Mouse (Mus musculus) thymus, adult 2 months (tissue): ENCODE results near the gene Txnl4b. TPM values are rescaled to one million over a fixed set of nuclear protein-coding genes. Genes with fewer than 3 reads are reported as not detected.

Source experiments
- DNase-seq: peaks from one replicate; pipeline ENCODE4 v3.0.0; 2021
- H3K27ac ChIP-seq: fragments of 200-500 bp; 2 replicates; pipeline ENCODE4 v1.5.1; 2012; ENCODE audit warnings: low read length, control low read depth; ENCODE audit not compliant: control insufficient read depth, insufficient read depth
- H3K27me3 ChIP-seq: fragments of 200-500 bp; 2 replicates; pipeline ENCODE4 v1.6.1; 2012; ENCODE audit warnings: mild to moderate bottlenecking, low read length, moderate library complexity, mixed read lengths; ENCODE audit not compliant: control insufficient read depth, insufficient read depth
- H3K36me3 ChIP-seq: fragments of 200-500 bp; 2 replicates; pipeline ENCODE4 v1.6.1; 2012; ENCODE audit warnings: mild to moderate bottlenecking, low read length, moderate library complexity; ENCODE audit not compliant: control insufficient read depth, insufficient read depth
- H3K4me1 ChIP-seq: fragments of 200-500 bp; replicated peaks from 2 replicates; pipeline ENCODE4 v1.6.1; 2012; ENCODE audit warnings: low read length; ENCODE audit not compliant: control insufficient read depth, insufficient read depth
- H3K4me3 ChIP-seq: fragments of 200-500 bp; 2 replicates; pipeline ENCODE4 v1.5.1; 2012; ENCODE audit warnings: mild to moderate bottlenecking, low read length, control low read depth, moderate library complexity; ENCODE audit not compliant: control insufficient read depth, insufficient read depth
- CTCF ChIP-seq: fragments of 200-500 bp; IDR thresholded peaks from 2 replicates; pipeline ENCODE4 v1.5.1; 2012; ENCODE audit warnings: mild to moderate bottlenecking, control low read depth, low read length, moderate library complexity, borderline replicate concordance; ENCODE audit not compliant: control insufficient read depth, poor library complexity, insufficient read depth; ENCODE audit errors: extremely low read depth
- POLR2A ChIP-seq: fragments of 200-500 bp; IDR thresholded peaks from 2 replicates; pipeline ENCODE4 v1.6.1; 2012; ENCODE audit warnings: mild to moderate bottlenecking, low read length, control low read depth, moderate library complexity; ENCODE audit not compliant: control insufficient read depth, poor library complexity, insufficient read depth; ENCODE audit errors: extremely low read depth
- WGBS: fragments of 180-500 bp; shearing (Covaris S2); methylation state at CpG from one replicate; pipeline ENCODE4 v1.1.7; 2018; 5-methylcytosine and 5-hydroxymethylcytosine counted together
- polyA plus RNA-seq: library from polyadenylated mRNA; depleted of rRNA; stranded (reverse); fragments of >200 nt; gene quantifications from 2 replicates; pipeline ENCODE4 v1.2.3, GENCODE M21; 2012

Gene Txnl4b
- polyA plus RNA-seq, 1 experiment = 8.0 TPM

DNA sequence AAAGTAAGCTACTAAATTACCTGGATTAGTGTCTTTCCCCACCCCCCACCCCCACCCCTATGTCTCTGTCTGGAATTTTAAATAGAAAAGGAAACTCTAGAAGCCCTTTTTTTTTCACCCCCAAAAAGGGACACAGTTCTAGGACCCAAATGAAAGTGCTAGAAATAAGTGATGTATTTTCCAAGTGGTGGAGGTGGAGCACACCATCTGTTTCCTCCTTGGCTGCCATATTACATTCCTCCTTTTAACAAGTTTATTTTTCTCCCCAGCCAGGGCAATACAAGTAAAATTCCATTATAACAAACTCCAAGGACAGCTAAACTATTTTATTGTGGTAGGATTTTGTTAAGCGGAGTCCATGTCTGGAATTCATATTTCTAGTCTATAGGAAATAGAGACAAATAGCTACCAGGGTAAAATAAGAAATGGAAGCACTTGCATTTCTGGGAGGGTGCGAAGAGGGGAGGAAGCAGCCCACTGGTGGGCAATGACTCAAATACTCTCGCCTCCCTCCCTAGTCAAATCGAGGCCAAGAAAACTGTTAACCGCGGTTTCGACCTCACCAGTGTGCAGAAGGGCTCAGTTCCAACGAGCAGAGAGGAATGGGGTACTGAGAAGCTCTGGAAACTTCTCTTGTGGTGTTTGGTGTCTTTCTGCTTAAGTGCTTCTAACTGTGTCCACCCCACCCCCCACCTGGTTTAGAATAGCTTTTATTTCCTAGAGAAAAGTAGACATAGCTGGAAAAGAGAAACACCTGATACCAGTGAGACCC lies 22.8 kb upstream of the Txnl4b start:
- Histone ChIP-seq H3K4me1 (peaks cover 3% of the 10 kb centered on the region; the same call in 1 of the 2 replicates), H3K4me3 (no peak overlapping the region), H3K27me3 (no peaks in the 10 kb centered on the region), H3K27ac (no peak overlapping the region), H3K36me3 (0 out of 2 replicates have a peak, but pooled peaks cover 8% of the 10 kb centered on the region)
- 70% methylated on average over 8 of the region's 8 CpGs for WGBS
- TF ChIP-seq POLR2A = no peak
- TF ChIP-seq CTCF = no peak
- no peak for DNase-seq

DNA sequence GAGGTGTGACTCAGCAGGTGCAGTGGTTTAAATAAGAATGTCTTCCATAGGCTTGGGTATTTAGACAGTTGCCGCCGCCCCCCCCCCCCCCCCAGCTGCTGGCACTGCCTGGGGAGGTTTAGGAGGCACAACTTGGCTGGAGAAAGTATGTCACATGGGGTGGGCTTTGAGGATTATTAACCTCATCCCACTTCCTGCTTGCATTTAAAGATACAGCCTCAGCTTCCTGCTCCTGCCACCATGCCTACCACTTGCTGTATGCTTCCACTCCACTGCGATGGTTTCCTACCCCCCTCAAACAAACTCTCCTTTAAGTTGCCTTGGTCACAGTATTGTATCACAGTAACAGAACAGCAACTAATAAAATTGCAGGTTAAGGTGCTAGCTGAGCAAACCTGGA lies 21.6 kb upstream of the Txnl4b start:
- Histone ChIP-seq H3K27ac (no peak overlapping the region), H3K4me1 (peaks cover 3% of the 10 kb centered on the region; the same call in 1 of the 2 replicates), H3K4me3 (no peak overlapping the region), H3K36me3 (0 out of 2 replicates have a peak, but pooled peaks cover 14% of the 10 kb centered on the region), H3K27me3 (no peaks in the 10 kb centered on the region)
- TF ChIP-seq POLR2A = no peak
- TF ChIP-seq CTCF = no peak
- WGBS = 6% methylated on average over 3 of the region's 3 CpGs
- DNase-seq = no peak

DNA sequence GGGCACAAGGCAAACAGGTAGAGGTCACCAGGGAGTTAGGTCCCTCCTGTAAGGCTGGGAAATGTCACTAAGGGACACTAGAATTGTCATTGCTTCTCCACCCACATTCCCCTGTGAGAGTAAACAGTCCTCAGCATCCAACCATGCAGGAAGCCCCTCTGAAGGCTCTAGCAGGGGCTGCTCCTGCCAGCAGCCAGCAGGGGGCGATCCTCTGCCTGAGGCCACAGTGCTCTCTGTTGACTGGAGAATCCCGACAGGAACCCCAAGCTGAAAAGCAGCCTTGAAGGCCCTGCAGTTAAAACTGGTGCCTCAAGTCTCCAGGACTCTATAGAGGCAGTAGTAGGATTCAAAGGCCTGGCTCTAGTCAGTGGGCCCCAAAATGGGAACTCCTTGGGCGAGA lies 14.0 kb upstream of the Txnl4b start:
- H3K27me3 ChIP-seq = no peaks in the 10 kb centered on the region
- H3K4me1 ChIP-seq = no peaks in the 10 kb centered on the region
- peak; percentile 85; the same call in 1 of the 2 replicates for TF ChIP-seq CTCF
- no peak for TF ChIP-seq POLR2A
- 68% methylated on average over 3 of the region's 3 CpGs for WGBS
- peak; percentile 30 for DNase-seq
- peaks cover 84% of the 10 kb centered on the region for H3K36me3 ChIP-seq
- no peak overlapping the region for H3K27ac ChIP-seq
- no peak overlapping the region for H3K4me3 ChIP-seq

DNA sequence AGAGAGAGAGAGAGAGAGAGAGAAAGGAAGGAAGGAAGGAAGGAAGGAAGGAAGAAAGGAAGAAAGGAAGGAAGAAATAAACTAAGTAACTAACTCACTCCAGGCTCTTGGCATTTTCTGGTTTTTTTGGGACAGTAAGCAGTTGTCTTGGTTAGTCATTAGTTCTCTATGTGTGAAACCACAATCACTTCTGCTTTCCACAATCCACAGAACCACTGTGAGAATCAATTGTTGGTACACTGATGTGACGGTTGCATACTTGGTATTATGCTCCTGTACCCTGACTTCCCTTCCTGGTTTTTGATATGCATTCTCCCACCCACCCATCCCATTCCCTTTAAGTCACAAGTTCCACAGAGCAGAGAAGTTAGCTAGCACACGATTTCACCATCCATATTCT lies 1.8 kb upstream of the Txnl4b start:
- no peak for DNase-seq
- H3K27me3 ChIP-seq = no peaks in the 10 kb centered on the region
- peaks cover 7% of the 10 kb centered on the region; the same call in 1 of the 2 replicates for H3K4me1 ChIP-seq
- H3K27ac ChIP-seq = no peak overlapping the region
- H3K4me3 ChIP-seq = no peak overlapping the region
- 14% methylated on average over 2 of the region's 2 CpGs for WGBS
- peaks cover 38% of the 10 kb centered on the region for H3K36me3 ChIP-seq
- TF ChIP-seq POLR2A (no peak), CTCF (no peak)

DNA sequence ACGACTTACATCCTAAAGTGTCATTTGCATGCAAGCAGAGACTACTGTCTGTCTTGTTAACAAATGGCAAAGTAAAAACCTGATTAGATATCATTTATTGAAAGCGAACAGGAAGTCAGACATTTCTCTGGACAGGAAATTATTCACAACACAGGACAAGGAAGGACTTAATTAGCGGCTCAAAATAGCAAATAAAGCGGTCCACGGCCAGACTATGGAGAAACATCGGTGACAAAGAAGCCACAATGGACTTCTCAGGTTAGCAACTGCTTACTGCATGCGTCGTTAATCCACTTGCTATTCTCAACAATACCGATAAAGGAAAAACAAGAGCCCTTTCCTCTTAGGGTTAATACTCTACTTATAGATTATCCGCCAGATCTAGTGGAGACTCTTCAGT lies 926 bp upstream of the Txnl4b start:
- whole genome bisulfite sequencing = 5% methylated on average over 10 of the region's 10 CpGs
- H3K4me1 ChIP-seq = peaks cover 7% of the 10 kb centered on the region; the same call in 1 of the 2 replicates
- DNase-seq = no peak
- peak overlapping the region; percentile 83 for H3K4me3 ChIP-seq
- H3K27ac ChIP-seq = peak overlapping the region; percentile 67; the same call in 1 of the 2 replicates
- H3K27me3 ChIP-seq = no peaks in the 10 kb centered on the region
- TF ChIP-seq POLR2A = no peak
- TF ChIP-seq CTCF = no peak
- peaks cover 29% of the 10 kb centered on the region for H3K36me3 ChIP-seq

DNA sequence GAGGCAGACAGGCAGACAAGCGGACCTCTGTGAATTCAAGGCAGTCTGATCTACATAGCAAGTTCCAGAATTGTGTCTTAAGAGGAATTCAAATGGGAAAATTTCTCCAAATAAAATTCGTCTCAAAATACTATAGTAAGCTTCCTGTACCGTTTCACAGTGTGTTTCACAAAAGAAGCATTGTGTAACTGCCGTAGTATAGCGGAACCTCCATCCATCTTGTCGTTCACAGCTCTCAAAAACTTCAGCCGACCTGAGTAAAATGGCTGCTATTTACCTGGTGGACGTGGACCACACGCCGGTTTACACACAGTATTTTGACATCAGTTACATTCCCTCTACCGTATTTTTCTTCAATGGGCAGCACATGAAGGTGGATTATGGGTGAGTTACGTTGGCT lies 5.4 kb downstream of the Txnl4b start:
- no peaks in the 10 kb centered on the region for H3K27me3 ChIP-seq
- 97% methylated on average over 12 of the region's 12 CpGs for whole genome bisulfite sequencing
- peaks cover 16% of the 10 kb centered on the region for H3K36me3 ChIP-seq
- TF ChIP-seq CTCF (no peak), POLR2A (no peak)
- H3K4me3 ChIP-seq = no peak overlapping the region
- no peak for DNase-seq
- peaks cover 7% of the 10 kb centered on the region; the same call in 1 of the 2 replicates for H3K4me1 ChIP-seq
- no peak overlapping the region; the same call in 1 of the 2 replicates for H3K27ac ChIP-seq
